Mouse (Mus musculus) E14TG2a.4 (cell line): ENCODE measurements around the gene Tjap1.

Source experiments
- H3K27me3 ChIP-seq: 2 replicates; pipeline ENCODE4 v1.6.1; 2014; ENCODE audit warnings: low read length, control low read depth; ENCODE audit not compliant: insufficient read depth
- H3K36me3 ChIP-seq: 2 replicates; pipeline ENCODE4 v1.6.1; 2014; ENCODE audit warnings: low read length, control low read depth; ENCODE audit not compliant: insufficient read depth
- H3K4me1 ChIP-seq: replicated peaks from 2 replicates; pipeline ENCODE4 v1.6.1; 2014; ENCODE audit warnings: low read depth, low read length, control low read depth
- H3K4me3 ChIP-seq: replicated peaks from 2 replicates; pipeline ENCODE4 v1.5.1; 2014; ENCODE audit warnings: mild to moderate bottlenecking, low read length
- H3K9me3 ChIP-seq: 2 replicates; pipeline ENCODE4 v1.6.1; 2014; ENCODE audit warnings: low read length, control low read depth
- CTCF ChIP-seq: conservative IDR thresholded peaks from 2 replicates; pipeline ENCODE4 v1.5.1; 2014; ENCODE audit warnings: low read length
- NANOG ChIP-seq: IDR thresholded peaks from 2 replicates; pipeline ENCODE4 v1.6.1; 2014; ENCODE audit warnings: borderline replicate concordance, low read length, mixed read lengths
- POU5F1 ChIP-seq: IDR thresholded peaks from 2 replicates; pipeline ENCODE4 v1.6.1; 2014; ENCODE audit warnings: low read length, borderline replicate concordance

Gene Tjap1

GRCm38 (mm10) chr17:46266986-46267385, 15.8 kb downstream of the Tjap1 start:
- H3K36me3 ChIP-seq: peaks cover 92% of the 10 kb centered on the region
- no peaks in the 10 kb centered on the region for H3K9me3 ChIP-seq

GRCm38 (mm10) chr17:46265918-46266618, 16.8 kb downstream of the Tjap1 start:
- peaks cover 92% of the 10 kb centered on the region for H3K36me3 ChIP-seq
- no peaks in the 10 kb centered on the region for H3K9me3 ChIP-seq
- TF ChIP-seq POU5F1: no peak
- TF ChIP-seq CTCF: peak; percentile 79
- no peak for TF ChIP-seq NANOG

More at GRCm38 (mm10) chr17:46266986-46267385, 15.8 kb downstream of the Tjap1 start:
- Histone ChIP-seq H3K27me3 (no peaks in the 10 kb centered on the region), H3K4me3 (0 out of 2 replicates have a peak overlapping the region, but pooled peaks have one; percentile 20), H3K4me1 (peaks cover 79% of the 10 kb centered on the region)
- no peak for TF ChIP-seq CTCF
- no peak for TF ChIP-seq POU5F1
- no peak for TF ChIP-seq NANOG

GRCm38 (mm10) chr17:46265502-46265901, 17.3 kb downstream of the Tjap1 start:
- Histone ChIP-seq H3K4me1 (peaks cover 79% of the 10 kb centered on the region), H3K9me3 (no peaks in the 10 kb centered on the region), H3K4me3 (no peak overlapping the region), H3K36me3 (peaks cover 92% of the 10 kb centered on the region), H3K27me3 (no peaks in the 10 kb centered on the region)
- no peak for TF ChIP-seq NANOG
- TF ChIP-seq POU5F1: no peak
- TF ChIP-seq CTCF: no peak

More at GRCm38 (mm10) chr17:46265918-46266618, 16.8 kb downstream of the Tjap1 start:
- peaks cover 79% of the 10 kb centered on the region for H3K4me1 ChIP-seq
- 0 out of 2 replicates have a peak overlapping the region, but pooled peaks have one; percentile 17 for H3K4me3 ChIP-seq
- H3K27me3 ChIP-seq: no peaks in the 10 kb centered on the region

- H3K9me3 ChIP-seq: no peaks in the 10 kb centered on the region
- no peak overlapping the region for H3K4me3 ChIP-seq
- peaks cover 95% of the 10 kb centered on the region for H3K36me3 ChIP-seq
- no peaks in the 10 kb centered on the region for H3K27me3 ChIP-seq
- H3K4me1 ChIP-seq: peaks cover 80% of the 10 kb centered on the region
- TF ChIP-seq NANOG (no peak), CTCF (no peak)
Measured at GRCm38 (mm10) chr17:46262201-46262694, 20.6 kb downstream of the Tjap1 start.

- Histone ChIP-seq H3K4me3 (no peak overlapping the region; the same call in 1 of the 2 replicates), H3K27me3 (peaks cover 15% of the 10 kb centered on the region), H3K4me1 (peaks cover 64% of the 10 kb centered on the region), H3K9me3 (no peaks in the 10 kb centered on the region), H3K36me3 (peaks cover 83% of the 10 kb centered on the region)
- TF ChIP-seq POU5F1: no peak
- no peak for TF ChIP-seq CTCF
- no peak for TF ChIP-seq NANOG
Measured at GRCm38 (mm10) chr17:46259675-46260074, 23.2 kb downstream of the Tjap1 start.

- Histone ChIP-seq H3K27me3 (peaks cover 24% of the 10 kb centered on the region), H3K36me3 (peaks cover 71% of the 10 kb centered on the region), H3K4me1 (peaks cover 67% of the 10 kb centered on the region), H3K9me3 (no peaks in the 10 kb centered on the region), H3K4me3 (peak overlapping the region; percentile 66)
- TF ChIP-seq POU5F1 (no peak), CTCF (no peak), NANOG (no peak)
Measured at GRCm38 (mm10) chr17:46258279-46259053, 24.4 kb downstream of the Tjap1 start.

GRCm38 (mm10) chr17:46255147-46255546, 27.7 kb downstream of the Tjap1 start:
- no peak overlapping the region for H3K4me3 ChIP-seq
- H3K9me3 ChIP-seq: no peaks in the 10 kb centered on the region
- peaks cover 69% of the 10 kb centered on the region for H3K4me1 ChIP-seq
- H3K36me3 ChIP-seq: peaks cover 62% of the 10 kb centered on the region
- TF ChIP-seq CTCF (no peak), POU5F1 (no peak), NANOG (no peak)
- H3K27me3 ChIP-seq: peaks cover 25% of the 10 kb centered on the region

GRCm38 (mm10) chr17:46254106-46254505, 28.7 kb downstream of the Tjap1 start:
- Histone ChIP-seq H3K36me3 (peaks cover 62% of the 10 kb centered on the region), H3K4me1 (peaks cover 69% of the 10 kb centered on the region), H3K27me3 (peaks cover 25% of the 10 kb centered on the region), H3K9me3 (no peaks in the 10 kb centered on the region), H3K4me3 (peak overlapping the region; percentile 81)
- TF ChIP-seq CTCF (no peak), POU5F1 (no peak), NANOG (no peak)
